Mouse (Mus musculus) heart, embryonic 11.5 days (tissue): ENCODE data around the gene Mgp. TPM values are rescaled to one million over a fixed set of nuclear protein-coding genes. Genes with fewer than 3 reads are reported as not detected.

Experiments used
- ATAC-seq: fragments of 200-750 bp; cut with Nextera tagmentation; replicated peaks from 2 replicates; pipeline ENCODE4 v1.8.0; 2017; ENCODE audit warnings: moderate library complexity; ENCODE audit not compliant: insufficient number of reproducible peaks, low FRiP score, low TSS enrichment
- H3K27ac ChIP-seq: fragments of 300-500 bp; sonication (generic); 2 replicates; pipeline ENCODE4 v1.5.1; 2014; ENCODE audit warnings: mild to moderate bottlenecking, low read depth, low read length
- H3K27me3 ChIP-seq: fragments of 300-500 bp; sonication (generic); 2 replicates; pipeline ENCODE4 v1.6.1; 2014; ENCODE audit warnings: mild to moderate bottlenecking, low read length, mixed read lengths; ENCODE audit not compliant: control insufficient read depth, insufficient read depth
- H3K36me3 ChIP-seq: fragments of 300-500 bp; sonication (generic); 2 replicates; pipeline ENCODE4 v1.6.1; 2014; ENCODE audit warnings: mild to moderate bottlenecking, low read length, moderate library complexity, mixed read lengths; ENCODE audit not compliant: control insufficient read depth, insufficient read depth
- H3K4me1 ChIP-seq: fragments of 300-500 bp; sonication (generic); 2 replicates; pipeline ENCODE4 v1.6.1; 2014; ENCODE audit warnings: low read length; ENCODE audit not compliant: control insufficient read depth, insufficient read depth
- H3K4me2 ChIP-seq: fragments of 300-500 bp; sonication (generic); 2 replicates; pipeline ENCODE4 v1.6.1; 2014; ENCODE audit warnings: mild to moderate bottlenecking, moderate library complexity
- H3K4me3 ChIP-seq: fragments of 300-500 bp; sonication (generic); 2 replicates; pipeline ENCODE4 v1.5.1; 2014; ENCODE audit warnings: low read depth, low read length
- H3K9ac ChIP-seq: fragments of 300-500 bp; sonication (generic); 2 replicates; pipeline ENCODE4 v1.6.1; 2014; ENCODE audit warnings: mild to moderate bottlenecking, low read depth, low read length, moderate library complexity
- H3K9me3 ChIP-seq: fragments of 300-500 bp; sonication (generic); replicated peaks from 2 replicates; pipeline ENCODE4 v1.6.1; 2016; ENCODE audit warnings: low read length; ENCODE audit not compliant: control insufficient read depth
- WGBS: fragments of 180-500 bp; shearing (Covaris S2); extraction: QIAGEN DNeasy Blood & Tissue Kit; methylation state at CpG from one replicate; pipeline ENCODE4 v1.1.7; 2014; ENCODE audit not compliant: insufficient replicate concordance; 5-methylcytosine and 5-hydroxymethylcytosine counted together
- polyA plus RNA-seq: library from polyadenylated mRNA; unstranded; fragments of >200 nt; fragmentation: Nextera tagmentation; extraction: Ambion mirVana; gene quantifications from 2 replicates; pipeline ENCODE4 v1.2.1, GENCODE M21; 2014

Gene Mgp
- polyA plus RNA-seq, 1 experiment from 2014 or later = 75.1 TPM

DNA sequence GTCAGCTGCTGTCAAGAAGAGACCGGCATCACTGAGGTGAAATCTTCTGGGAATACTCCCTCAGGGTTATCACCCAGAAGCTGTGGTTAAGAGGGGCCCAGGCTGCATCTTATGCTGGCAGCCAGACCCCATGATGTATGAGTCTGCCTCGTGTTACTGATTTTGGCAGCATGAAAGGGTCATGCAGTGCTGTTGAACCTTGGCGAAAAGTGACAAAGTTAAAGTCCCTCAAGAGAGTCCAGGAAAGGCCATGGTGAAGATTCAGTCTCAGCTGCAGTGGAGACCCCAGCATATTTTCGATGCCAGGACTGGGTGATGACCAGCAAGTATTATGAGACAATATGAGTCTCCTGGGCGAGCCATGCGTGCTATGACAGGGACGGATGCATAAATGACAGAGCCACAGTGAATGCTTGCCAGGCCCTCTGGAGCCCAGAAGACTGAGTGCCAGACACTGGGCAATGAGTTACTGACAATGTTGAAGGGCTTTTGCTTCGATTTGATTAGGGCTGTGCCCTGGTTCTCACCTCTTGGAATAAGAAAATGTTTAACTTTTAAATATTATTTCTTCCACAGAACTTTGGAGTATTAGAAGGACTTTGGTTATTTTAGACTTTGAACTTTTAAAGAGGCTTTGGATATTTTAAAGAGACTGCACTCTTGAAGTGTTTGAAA lies 40.2 kb upstream of the Mgp start:
- no peak overlapping the region for H3K27ac ChIP-seq

DNA sequence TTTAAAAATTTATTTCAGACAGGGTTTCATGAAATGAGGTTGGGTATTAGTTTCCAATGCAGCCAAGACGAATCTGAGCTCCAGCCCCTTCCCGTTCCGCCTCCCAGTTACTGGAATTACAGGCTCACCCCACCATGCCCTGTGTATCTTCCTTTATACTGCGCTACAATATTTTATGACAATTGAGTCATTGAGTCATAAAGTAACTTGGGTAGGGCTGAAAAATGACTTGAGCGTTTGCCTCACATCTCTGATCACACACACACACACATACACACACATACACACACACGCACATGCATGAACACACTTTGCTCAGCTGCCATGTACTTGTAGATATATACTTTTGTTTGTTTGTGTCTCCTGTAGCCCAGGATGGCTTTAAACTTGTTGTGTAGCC lies 38.6 kb upstream of the Mgp start:
- 0 out of 2 replicates have a peak overlapping the region, but pooled peaks have one; percentile 1 for H3K27ac ChIP-seq
- H3K4me2 ChIP-seq = no peak overlapping the region
- WGBS = 92% methylated on average over 6 of the region's 6 CpGs
- no peak overlapping the region for H3K9ac ChIP-seq
- no peaks in the 10 kb centered on the region for H3K27me3 ChIP-seq
- ATAC-seq = no peak
- no peak overlapping the region for H3K4me3 ChIP-seq
- H3K9me3 ChIP-seq = no peaks in the 10 kb centered on the region
- no peaks in the 10 kb centered on the region for H3K36me3 ChIP-seq
- peaks cover 9% of the 10 kb centered on the region for H3K4me1 ChIP-seq

More for the DNA sequence above, 40.2 kb upstream of the Mgp start:
- no peak overlapping the region for H3K4me2 ChIP-seq
- no peaks in the 10 kb centered on the region for H3K9me3 ChIP-seq
- no peak overlapping the region for H3K9ac ChIP-seq
- H3K27me3 ChIP-seq = no peaks in the 10 kb centered on the region
- ATAC-seq = no peak
- WGBS = 79% methylated on average over 8 of the region's 8 CpGs
- no peaks in the 10 kb centered on the region for H3K36me3 ChIP-seq
- no peak overlapping the region for H3K4me3 ChIP-seq
- 0 out of 2 replicates have a peak, but pooled peaks cover 3% of the 10 kb centered on the region for H3K4me1 ChIP-seq

DNA sequence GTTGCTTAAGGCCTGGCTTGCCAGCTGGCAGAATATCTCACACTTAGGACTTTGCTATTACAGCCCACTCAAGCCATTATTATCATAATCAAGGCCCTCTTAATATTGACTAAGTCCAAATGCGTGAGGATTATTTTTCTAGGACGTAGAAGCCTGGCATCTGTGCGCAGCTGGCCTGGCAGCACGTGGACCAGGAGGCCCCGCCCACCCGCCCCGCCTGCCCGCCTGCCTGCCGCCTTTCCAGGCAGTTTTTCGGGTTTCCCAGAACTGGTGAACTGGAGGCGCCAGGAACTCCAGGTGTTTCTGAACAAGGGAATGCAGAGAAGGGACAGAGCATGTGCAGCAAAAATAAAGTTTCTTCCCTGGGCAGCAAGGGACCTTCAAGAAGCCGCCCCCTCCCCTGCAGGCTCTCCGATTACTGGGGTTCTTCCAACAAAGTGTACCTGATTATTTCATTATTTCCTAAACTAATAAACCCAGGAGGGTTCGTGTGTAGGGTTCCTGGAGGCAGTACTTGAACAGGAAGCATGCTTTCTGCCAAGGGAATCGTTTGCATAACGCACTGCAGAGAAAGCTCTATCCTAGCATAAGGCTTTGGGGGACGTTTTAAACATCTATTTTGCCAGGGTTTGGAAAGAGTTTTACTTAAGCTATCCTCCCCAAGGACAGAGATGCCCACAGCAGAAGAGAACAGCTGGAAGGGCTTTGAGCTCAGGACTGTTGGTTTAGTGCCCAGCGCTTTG lies 37.9 kb upstream of the Mgp start:
- H3K27me3 ChIP-seq = no peaks in the 10 kb centered on the region
- ATAC-seq = 0 out of 2 replicates have a peak, but pooled peaks have one; percentile 31
- no peaks in the 10 kb centered on the region for H3K36me3 ChIP-seq
- 16% methylated on average over 18 of the region's 18 CpGs for whole genome bisulfite sequencing
- H3K4me3 ChIP-seq = no peak overlapping the region
- H3K27ac ChIP-seq = 0 out of 2 replicates have a peak overlapping the region, but pooled peaks have one; percentile 1
- peak overlapping the region; percentile 52 for H3K4me2 ChIP-seq
- H3K9me3 ChIP-seq = no peaks in the 10 kb centered on the region
- H3K9ac ChIP-seq = no peak overlapping the region
- H3K4me1 ChIP-seq = peaks cover 9% of the 10 kb centered on the region

DNA sequence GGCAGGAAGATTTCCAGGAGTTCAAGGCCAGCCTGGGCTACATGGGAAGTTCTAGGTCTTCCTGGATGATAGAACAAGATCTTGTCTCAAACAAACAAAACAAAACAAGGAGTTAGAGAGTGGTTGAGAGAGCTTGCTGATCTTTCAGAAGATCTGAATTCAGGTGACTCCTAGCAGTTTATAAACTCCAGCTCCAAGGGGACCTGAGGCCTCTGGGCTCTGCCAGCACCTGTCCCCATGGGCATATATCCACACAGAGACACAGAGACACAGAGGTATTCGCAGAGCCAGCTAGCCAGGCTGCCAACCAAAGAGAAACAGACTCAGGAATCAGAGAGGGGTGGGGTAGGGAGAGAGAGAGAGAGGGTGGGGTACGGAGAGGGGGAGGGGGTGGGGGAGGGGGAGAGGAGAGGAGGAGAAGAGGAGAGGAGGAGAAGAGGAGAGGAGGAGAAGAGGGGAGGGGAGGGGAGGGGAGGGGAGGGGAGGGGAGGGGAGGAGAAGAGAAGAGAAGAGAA lies 37.2 kb upstream of the Mgp start:
- no peak overlapping the region for H3K4me3 ChIP-seq
- H3K36me3 ChIP-seq = no peaks in the 10 kb centered on the region
- no peak overlapping the region for H3K27ac ChIP-seq
- H3K9ac ChIP-seq = no peak overlapping the region
- peaks cover 9% of the 10 kb centered on the region for H3K4me1 ChIP-seq
- H3K9me3 ChIP-seq = no peaks in the 10 kb centered on the region
- ATAC-seq = no peak
- H3K4me2 ChIP-seq = no peak overlapping the region
- no peaks in the 10 kb centered on the region for H3K27me3 ChIP-seq
- 77% methylated on average over 1 of the region's 2 CpGs for WGBS

DNA sequence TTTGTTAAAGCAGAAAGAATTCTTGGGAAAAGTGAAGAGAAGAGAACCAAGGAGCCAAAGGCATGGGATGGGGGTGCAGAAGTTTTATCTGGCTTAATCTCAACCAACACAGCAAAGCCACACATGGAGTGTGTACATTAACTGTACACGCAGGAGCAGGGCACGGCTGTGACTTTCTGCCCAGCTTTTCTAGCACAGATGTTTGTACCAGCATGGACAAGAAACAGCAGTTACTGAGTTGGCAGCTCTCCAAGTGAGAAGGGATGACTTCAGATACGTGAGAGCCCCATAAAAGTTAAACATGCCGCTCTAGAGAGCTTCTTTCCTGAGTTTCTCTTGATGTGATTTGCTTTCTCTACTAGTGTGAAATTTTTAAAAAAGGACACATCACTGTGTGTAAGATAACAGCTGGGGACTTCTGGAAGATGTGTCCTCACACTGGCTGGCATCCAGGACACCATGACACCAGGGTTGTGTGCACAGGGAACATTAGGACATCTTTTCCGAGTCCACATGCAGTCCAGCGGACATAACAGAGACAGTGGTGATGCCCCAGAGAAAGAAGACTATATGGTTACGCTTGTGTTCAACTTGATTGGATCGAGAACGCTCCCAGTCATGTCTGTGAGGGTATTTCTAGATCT lies 34.7 kb upstream of the Mgp start:
- H3K4me3 ChIP-seq = no peak overlapping the region
- no peaks in the 10 kb centered on the region for H3K9me3 ChIP-seq
- no peak overlapping the region for H3K27ac ChIP-seq
- no peaks in the 10 kb centered on the region for H3K27me3 ChIP-seq
- no peak overlapping the region for H3K4me2 ChIP-seq
- WGBS = 64% methylated on average over 9 of the region's 9 CpGs
- no peaks in the 10 kb centered on the region for H3K36me3 ChIP-seq
- H3K9ac ChIP-seq = no peak overlapping the region
- H3K4me1 ChIP-seq = peaks cover 14% of the 10 kb centered on the region
- ATAC-seq = no peak

DNA sequence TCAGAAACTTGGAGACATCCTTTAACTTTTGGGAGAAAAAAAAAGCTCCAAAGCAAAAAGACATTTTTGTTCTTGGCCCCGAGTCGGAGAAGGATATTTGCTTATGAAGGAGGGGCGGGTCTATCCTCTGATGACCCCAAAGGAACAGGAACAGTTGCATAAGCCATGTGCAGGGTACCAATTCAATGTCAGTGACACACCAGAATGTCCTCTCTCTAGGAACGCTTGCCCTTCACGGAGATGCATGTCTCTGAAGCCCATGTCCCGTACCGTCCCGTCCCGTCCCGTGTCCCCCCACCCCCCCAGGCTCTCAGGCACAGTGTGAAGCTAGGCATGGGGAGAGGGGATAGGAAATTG lies 31.3 kb upstream of the Mgp start:
- WGBS = 78% methylated on average over 10 of the region's 10 CpGs
- Histone ChIP-seq H3K4me1 (peaks cover 12% of the 10 kb centered on the region), H3K4me2 (no peak overlapping the region), H3K27me3 (no peaks in the 10 kb centered on the region), H3K4me3 (no peak overlapping the region), H3K9me3 (no peaks in the 10 kb centered on the region), H3K9ac (no peak overlapping the region), H3K36me3 (no peaks in the 10 kb centered on the region), H3K27ac (no peak overlapping the region)
- ATAC-seq = no peak

DNA sequence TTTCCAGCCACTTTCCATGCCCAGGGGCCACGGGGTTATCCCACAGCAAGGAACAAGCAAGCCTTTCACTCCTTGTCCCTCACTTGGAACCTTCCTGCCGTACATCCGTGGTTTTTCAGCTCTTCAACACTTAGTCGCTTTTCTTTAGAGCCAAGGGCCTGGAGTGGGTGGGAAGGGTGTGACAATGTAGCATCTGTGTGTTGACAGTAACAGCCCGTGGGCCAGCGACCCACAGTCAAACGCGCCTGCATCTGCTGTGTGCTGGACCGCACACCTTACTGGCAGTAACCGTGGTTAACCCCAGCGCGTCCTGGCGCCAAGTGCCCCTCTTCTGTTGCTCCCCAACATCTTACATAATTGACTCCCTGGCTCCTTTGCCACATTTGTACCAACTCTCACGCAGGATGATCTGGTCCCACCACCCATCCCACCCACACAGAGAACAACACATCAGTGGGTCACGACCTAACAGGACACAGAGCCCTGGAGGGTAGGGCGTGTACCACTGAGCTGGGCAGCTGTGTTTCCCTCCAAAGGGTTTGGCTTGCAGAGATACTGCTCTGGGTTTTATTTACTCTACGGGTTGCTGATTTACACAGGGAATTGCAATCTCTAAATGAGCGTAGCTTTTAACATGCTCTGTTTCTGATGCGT lies 30.8 kb upstream of the Mgp start:
- Histone ChIP-seq H3K9me3 (no peaks in the 10 kb centered on the region), H3K27ac (no peak overlapping the region), H3K9ac (no peak overlapping the region), H3K36me3 (no peaks in the 10 kb centered on the region), H3K4me3 (no peak overlapping the region), H3K4me2 (no peak overlapping the region), H3K4me1 (peaks cover 12% of the 10 kb centered on the region), H3K27me3 (no peaks in the 10 kb centered on the region)
- WGBS = 74% methylated on average over 19 of the region's 19 CpGs
- no peak for ATAC-seq

DNA sequence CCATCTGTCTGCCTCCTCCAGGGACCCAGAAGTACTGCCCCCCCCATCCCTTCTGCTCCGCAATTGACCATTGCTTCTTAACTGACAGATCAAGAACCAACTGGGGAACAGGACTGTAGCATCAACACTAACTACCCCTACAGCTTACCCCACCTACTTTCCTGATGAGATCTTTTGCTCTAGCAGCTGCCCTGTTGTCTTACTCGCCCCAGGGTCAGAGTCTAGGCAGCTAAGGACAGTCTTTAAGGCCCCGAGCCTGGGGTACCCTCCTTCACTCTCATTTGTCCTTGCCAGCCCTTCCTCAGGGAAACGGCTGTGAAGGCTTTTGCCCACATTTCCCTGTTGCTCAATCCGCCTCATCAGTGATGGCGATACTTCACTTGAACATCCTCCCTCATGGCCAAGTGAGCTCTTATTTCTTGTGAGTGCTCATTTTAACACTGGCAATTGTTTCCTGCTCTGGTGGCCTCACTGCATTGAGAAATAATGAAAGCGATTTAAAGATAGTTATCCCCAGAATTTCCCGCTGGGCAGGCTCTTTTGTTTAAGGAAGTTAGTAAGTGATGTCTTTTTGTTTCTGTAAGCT lies 28.4 kb upstream of the Mgp start:
- Histone ChIP-seq H3K27me3 (no peaks in the 10 kb centered on the region), H3K4me2 (no peak overlapping the region), H3K27ac (no peak overlapping the region), H3K4me1 (peaks cover 6% of the 10 kb centered on the region; the same call in 1 of the 2 replicates), H3K9me3 (no peaks in the 10 kb centered on the region), H3K9ac (no peak overlapping the region), H3K36me3 (no peaks in the 10 kb centered on the region), H3K4me3 (no peak overlapping the region)
- WGBS = 71% methylated on average over 8 of the region's 8 CpGs
- ATAC-seq = no peak
